Mouse (Mus musculus) liver, embryonic 14.5 days (tissue): ENCODE results near the gene Nudcd2. TPM values are rescaled to one million over a fixed set of nuclear protein-coding genes. Genes with fewer than 3 reads are reported as not detected.

Source experiments
- ATAC-seq: fragments of 200-750 bp; cut with Nextera tagmentation; 2 replicates; pipeline ENCODE4 v1.8.0; 2017; ENCODE audit warnings: moderate number of reproducible peaks, mild to moderate bottlenecking, moderate library complexity; ENCODE audit not compliant: insufficient read depth
- DNase-seq, 3 experiments: peaks; one replicate each; pipeline ENCODE4 v3.0.0-alpha.2; 2012 to 2013; ENCODE audit warnings: low read depth in 3 of 3, low spot score in 3 of 3
- H3K27ac ChIP-seq: fragments of 300-500 bp; sonication (generic); 2 replicates; pipeline ENCODE4 v1.5.1; 2014; ENCODE audit warnings: moderate library complexity, mild to moderate bottlenecking, control low read depth, inconsistent platforms
- H3K27me3 ChIP-seq: fragments of 300-500 bp; sonication (generic); 2 replicates; pipeline ENCODE4 v1.6.1; 2014; ENCODE audit warnings: mild to moderate bottlenecking, low read length, moderate library complexity; ENCODE audit not compliant: control insufficient read depth, insufficient read depth
- H3K36me3 ChIP-seq: fragments of 300-500 bp; sonication (generic); replicated peaks from 2 replicates; pipeline ENCODE4 v1.6.1; 2014; ENCODE audit warnings: low read depth; ENCODE audit not compliant: control insufficient read depth, insufficient read depth
- H3K4me1 ChIP-seq, 2 experiments: fragments of 200-500 bp in 1 of 2; fragments of 300-500 bp in 1 of 2; sonication (generic) in 1 of 2; replicated peaks; 2 replicates each; pipeline ENCODE4 v1.6.1; 2012 to 2014; ENCODE audit warnings: antibody characterized with exemption in 1 of 2, inconsistent platforms in 1 of 2, low read length in 1 of 2; ENCODE audit not compliant: control insufficient read depth in 2 of 2, insufficient read depth in 2 of 2
- H3K4me2 ChIP-seq: fragments of 300-500 bp; sonication (generic); 2 replicates; pipeline ENCODE4 v1.6.1; 2014; ENCODE audit warnings: low read depth, mild to moderate bottlenecking, control low read depth, moderate library complexity
- H3K4me3 ChIP-seq, 2 experiments: fragments of 200-500 bp in 1 of 2; fragments of 300-500 bp in 1 of 2; sonication (generic) in 1 of 2; 2 replicates each; pipeline ENCODE4 v1.5.1; 2012 to 2014; ENCODE audit warnings: low read depth in 2 of 2, low read length in 2 of 2, mild to moderate bottlenecking in 2 of 2, control low read depth in 1 of 2, inconsistent platforms in 1 of 2, moderate library complexity in 1 of 2; ENCODE audit not compliant: insufficient read depth in 1 of 2
- H3K9ac ChIP-seq: fragments of 300-500 bp; sonication (generic); replicated peaks from 2 replicates; pipeline ENCODE4 v1.6.1; 2014; ENCODE audit warnings: mild to moderate bottlenecking, control low read depth, moderate library complexity
- H3K9me3 ChIP-seq: fragments of 300-500 bp; sonication (generic); 2 replicates; pipeline ENCODE4 v1.6.1; 2016; ENCODE audit warnings: low read length, mixed read lengths; ENCODE audit not compliant: control insufficient read depth
- CTCF ChIP-seq: IDR thresholded peaks from 2 replicates; pipeline ENCODE4 v1.5.1; 2016; ENCODE audit warnings: antibody characterized with exemption, low read depth, control low read depth
- EP300 ChIP-seq: IDR thresholded peaks from 2 replicates; pipeline ENCODE4 v1.6.1; 2016; ENCODE audit warnings: antibody characterized with exemption, low read depth
- WGBS: fragments of 180-500 bp; shearing (Covaris S2); extraction: QIAGEN DNeasy Blood & Tissue Kit; methylation state at CpG from one replicate; pipeline ENCODE4 v1.1.7; 2014; ENCODE audit not compliant: insufficient replicate concordance; 5-methylcytosine and 5-hydroxymethylcytosine counted together
- polyA plus RNA-seq, 2 experiments: library from polyadenylated mRNA; depleted of rRNA in 1 of 2; stranded (reverse) in 1 of 2; unstranded in 1 of 2; fragments of >200 nt; fragmentation: Nextera tagmentation in 1 of 2; extraction: Ambion mirVana in 1 of 2; gene quantifications; 2 replicates each; pipeline versions ENCODE4 v1.2.1 to v1.2.3; 2012 to 2014

Nudcd2 gene
- polyA plus RNA-seq, 2 experiments = 29.2 to 79.6 TPM

DNA sequence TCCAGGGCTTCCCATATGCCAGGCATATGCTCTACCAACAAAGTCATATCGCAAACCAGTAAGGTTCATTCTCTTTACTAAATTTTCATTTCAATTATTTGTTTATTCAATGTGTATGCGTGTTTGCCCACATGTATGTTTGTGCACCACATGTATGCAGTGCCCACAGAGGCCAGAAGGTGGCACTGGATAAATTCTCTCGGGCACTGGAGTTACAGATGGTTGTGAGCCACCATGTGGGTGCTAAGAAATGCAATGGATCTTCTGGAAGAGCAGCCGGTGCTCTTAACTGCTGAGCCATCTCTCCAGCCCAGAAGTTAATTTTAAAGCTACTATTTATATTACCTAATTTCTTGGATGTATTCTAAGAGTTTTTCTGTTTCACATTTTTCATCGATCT lies 17.9 kb upstream of the Nudcd2 start:
- no peak overlapping the region for H3K9ac ChIP-seq
- 91% methylated on average over 5 of the region's 5 CpGs for WGBS
- H3K27ac ChIP-seq = no peak overlapping the region
- H3K4me1 ChIP-seq = no peaks in the 10 kb centered on the region
- no peak overlapping the region for H3K4me3 ChIP-seq
- no peak for TF ChIP-seq EP300
- TF ChIP-seq CTCF = peak; percentile 43
- H3K4me2 ChIP-seq = no peak overlapping the region
- no peaks in the 10 kb centered on the region for H3K9me3 ChIP-seq
- no peaks in the 10 kb centered on the region for H3K27me3 ChIP-seq
- ATAC-seq (no peak), DNase-seq (no peak)
- peaks cover 97% of the 10 kb centered on the region for H3K36me3 ChIP-seq

DNA sequence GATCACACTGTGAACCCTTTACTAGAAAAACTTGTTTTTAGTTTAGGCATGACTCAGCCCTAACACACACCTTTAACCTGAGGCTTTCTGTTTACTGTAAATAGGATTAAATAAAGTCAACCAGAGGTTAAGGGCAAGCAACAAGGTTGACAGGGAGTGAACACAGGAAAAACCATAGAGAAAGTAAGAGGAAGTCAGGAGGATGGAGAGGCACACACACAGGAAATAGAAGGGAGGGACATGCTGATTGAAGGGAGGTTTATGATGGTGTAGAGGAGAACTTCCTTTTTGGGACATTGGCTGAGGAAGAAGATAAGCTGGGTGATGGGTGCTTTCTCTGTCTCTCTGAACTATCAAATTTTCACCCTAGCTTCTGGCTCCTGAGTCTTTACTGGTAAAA lies 15.1 kb upstream of the Nudcd2 start:
- no peaks in the 10 kb centered on the region for H3K4me1 ChIP-seq
- peaks cover 97% of the 10 kb centered on the region for H3K36me3 ChIP-seq
- ATAC-seq (no peak), DNase-seq (no peak)
- no peaks in the 10 kb centered on the region for H3K9me3 ChIP-seq
- no peak overlapping the region for H3K27ac ChIP-seq
- H3K4me3 ChIP-seq = no peak overlapping the region
- TF ChIP-seq CTCF = no peak
- no peak for TF ChIP-seq EP300
- no peak overlapping the region for H3K9ac ChIP-seq
- H3K4me2 ChIP-seq = no peak overlapping the region
- no peaks in the 10 kb centered on the region for H3K27me3 ChIP-seq

DNA sequence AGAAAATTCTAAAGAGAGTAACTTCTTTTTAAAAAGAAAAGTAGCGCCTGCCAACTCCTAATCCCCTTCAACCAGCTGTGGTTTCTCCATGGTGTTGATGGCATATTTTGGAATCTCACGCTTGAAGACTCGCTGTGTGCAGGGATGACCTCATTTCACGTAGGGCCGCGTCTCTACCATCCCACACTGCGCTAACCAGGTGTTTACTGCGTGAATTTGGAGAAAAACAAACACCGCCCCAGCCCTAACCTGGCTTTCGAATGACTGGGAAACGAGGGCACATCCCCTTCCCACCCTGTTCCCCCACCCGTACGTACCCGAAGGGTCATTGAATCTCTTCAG lies 499 bp upstream of the Nudcd2 start:
- peak; percentile 68 for ATAC-seq

DNA sequence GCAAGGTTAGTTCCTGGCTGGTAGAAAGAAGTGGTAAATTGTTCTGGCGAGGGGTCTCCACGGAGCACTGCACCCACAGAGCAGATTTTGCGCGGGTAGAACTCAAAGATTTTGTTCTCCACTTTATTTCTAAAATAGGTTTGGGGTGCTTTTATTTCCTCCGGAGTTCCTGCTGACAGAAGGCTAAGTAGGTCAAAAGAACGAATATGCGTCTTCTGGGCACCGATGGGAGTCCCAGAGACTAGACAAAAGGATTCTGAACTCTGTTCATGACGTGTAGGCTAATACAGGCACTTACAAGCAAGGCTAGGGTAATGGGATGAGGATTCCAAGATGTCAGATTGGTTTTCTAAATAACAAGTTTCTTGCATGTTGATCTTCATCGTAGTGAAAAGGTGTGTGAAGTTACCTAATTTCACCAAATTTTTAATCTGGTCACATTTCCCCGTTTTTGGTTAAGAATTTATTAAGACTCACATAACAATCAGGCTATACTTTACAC lies 835 bp downstream of the Nudcd2 start:
- WGBS = 4% methylated on average over 11 of the region's 11 CpGs
- Histone ChIP-seq H3K27me3 (no peaks in the 10 kb centered on the region), H3K27ac (peak overlapping the region; percentile 76; the same call in 1 of the 2 replicates), H3K4me1 (peaks cover 7 to 12% of the 10 kb centered on the region in 2 experiments; a peak in 3 of 4 replicates), H3K4me3 (peak overlapping the region; percentile 83 to 93), H3K9ac (peak overlapping the region; percentile 96), H3K36me3 (peaks cover 42% of the 10 kb centered on the region), H3K9me3 (no peaks in the 10 kb centered on the region), H3K4me2 (peak overlapping the region; percentile 94)
- no peak for ATAC-seq
- DNase-seq = no peak
- no peak for TF ChIP-seq EP300
- no peak for TF ChIP-seq CTCF

More for the DNA sequence above, 499 bp upstream of the Nudcd2 start:
- H3K36me3 ChIP-seq = peaks cover 44% of the 10 kb centered on the region
- peak overlapping the region; percentile 86 for H3K9ac ChIP-seq
- peak overlapping the region; percentile 93 to 100 for H3K4me3 ChIP-seq
- peak overlapping the region; percentile 86 for H3K4me2 ChIP-seq
- H3K27me3 ChIP-seq = no peaks in the 10 kb centered on the region
- WGBS = 1% methylated on average over 14 of the region's 14 CpGs
- no peaks in the 10 kb centered on the region for H3K9me3 ChIP-seq
- no peak for TF ChIP-seq EP300
- no peak for TF ChIP-seq CTCF
- H3K4me1 ChIP-seq = peaks cover 7 to 12% of the 10 kb centered on the region in 2 experiments; a peak in 3 of 4 replicates
- peak overlapping the region; percentile 67 for H3K27ac ChIP-seq
- no peak for DNase-seq

DNA sequence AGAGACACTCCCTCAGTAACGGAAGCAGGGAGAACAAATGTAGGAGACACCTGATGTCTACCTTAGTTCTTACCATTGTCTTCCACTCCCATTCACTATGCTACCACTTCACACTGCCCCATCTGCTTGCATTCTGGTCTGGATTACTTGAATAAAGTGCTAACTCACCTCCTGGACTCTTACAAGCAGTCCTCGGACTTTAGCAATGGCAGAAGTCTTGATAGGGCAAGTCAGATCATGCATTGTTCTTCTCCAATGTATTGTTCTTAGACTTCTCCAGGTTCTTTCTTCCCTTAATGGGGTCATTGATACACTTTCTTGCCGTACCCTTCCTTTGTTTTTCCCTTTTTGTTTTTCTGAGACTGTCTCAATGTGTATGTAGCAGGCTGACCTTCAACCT lies 3.9 kb downstream of the Nudcd2 start:
- DNase-seq (no peak), ATAC-seq (no peak)
- peaks cover 33% of the 10 kb centered on the region for H3K36me3 ChIP-seq
- H3K9ac ChIP-seq = no peak overlapping the region
- no peak overlapping the region for H3K4me2 ChIP-seq
- whole genome bisulfite sequencing = 78% methylated on average over 3 of the region's 3 CpGs
- no peaks in the 10 kb centered on the region for H3K27me3 ChIP-seq
- no peak overlapping the region for H3K27ac ChIP-seq
- no peak overlapping the region for H3K4me3 ChIP-seq
- H3K9me3 ChIP-seq = no peaks in the 10 kb centered on the region
- peaks cover 3 to 4% of the 10 kb centered on the region in 2 experiments; a peak in 3 of 4 replicates for H3K4me1 ChIP-seq
- TF ChIP-seq EP300 = no peak
- TF ChIP-seq CTCF = no peak
